In the genomic region with DNA sequence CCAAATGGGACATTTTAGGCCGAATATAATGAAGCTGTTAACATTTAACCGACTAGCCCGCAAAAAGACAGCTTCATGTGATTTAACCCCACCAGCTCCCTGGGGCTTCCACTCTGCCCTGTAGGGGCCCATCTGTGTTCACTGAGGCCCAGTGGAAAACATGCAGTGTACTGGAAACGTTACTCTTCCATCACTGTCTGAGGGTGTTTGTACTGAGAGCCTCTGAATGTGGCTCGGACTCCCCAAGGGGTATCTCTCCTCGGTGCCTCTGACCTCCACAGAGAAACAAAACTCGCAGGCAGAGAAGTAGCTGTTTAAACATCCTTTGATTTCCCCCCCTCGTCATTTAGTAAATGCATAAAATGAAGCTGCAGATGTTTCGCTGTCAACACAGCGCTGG, we compare ENCODE assay signal across 18 mouse cellular contexts.
DNase-seq lines count a peak whose midpoint lies in the region; ATAC-seq and TF ChIP-seq lines count a peak whose summit lies in the region.
"Had no signal": no experiment of that assay in that cellular context is flagged by ENCODE, and none has a peak within 500 bp of the region (broad histone marks: within the 10 kb centered on the region; RNA-seq: fewer than 3 reads in every experiment).

No protein-coding gene starts in this region.

- peak; percentile 80 for DNase-seq in heart, adult 11 months
- DNase-seq in heart, postnatal 10 days, result no peak
- peak; percentile 13 for DNase-seq in kidney, postnatal 14 days
- peak; percentile 42 for DNase-seq in brain, embryonic 14.5 days (ENCODE audit: low read depth)
- no peak for DNase-seq in B cell, adult 2 months
- no peak for DNase-seq in gastrocnemius, adult 8-10 months (ENCODE audit: low spot score in 2 of 2)
- DNase-seq: gastrocnemius, postnatal 36 days; heart, postnatal 14 days; lung, adult 2 months; lung, postnatal 36 days; right cerebral cortex, postnatal 25 days had no signal

- intact Hi-C loops in heart, postnatal 10 days (cut with DNase I), result no loop called here

- H3K36me3 ChIP-seq in kidney, embryonic 14.5 days (ENCODE audit: control insufficient read depth, insufficient read depth, low read length), result no peaks in the 10 kb centered on the region
- no peaks in the 10 kb centered on the region for H3K36me3 ChIP-seq in hindbrain, embryonic 13.5 days
- H3K36me3 ChIP-seq: embryonic facial prominence, embryonic 10.5 days; heart, embryonic 10.5 days; limb, embryonic 10.5 days; midbrain, embryonic 13.5 days had no signal

- no peak overlapping the region for H3K4me3 ChIP-seq in kidney, embryonic 14.5 days (ENCODE audit: low read length)
- no peak overlapping the region for H3K4me3 ChIP-seq in hindbrain, embryonic 13.5 days
- H3K4me3 ChIP-seq: embryonic facial prominence, embryonic 10.5 days; heart, embryonic 10.5 days; limb, embryonic 10.5 days; midbrain, embryonic 13.5 days had no signal

- no peak; the same call in 1 of the 2 replicates for ATAC-seq in kidney, embryonic 14.5 days (ENCODE audit: low FRiP score, low TSS enrichment)
- ATAC-seq in hindbrain, embryonic 13.5 days (ENCODE audit: low FRiP score), result no peak
- ATAC-seq: midbrain, embryonic 13.5 days had no signal

- no peak for TF ChIP-seq CTCF in brain, embryonic 14.5 days (IDR thresholded peaks at IDR 0.05; ENCODE audit: borderline replicate concordance, extremely low read depth, insufficient read depth, insufficient read length)

- peaks cover 8% of the 10 kb centered on the region; the same call in 1 of the 2 replicates for H3K4me1 ChIP-seq in kidney, embryonic 14.5 days (ENCODE audit: control insufficient read depth, insufficient read depth, low read length)
- H3K4me1 ChIP-seq in hindbrain, embryonic 13.5 days (replicated peaks), result peaks cover 32% of the 10 kb centered on the region
- H3K4me1 ChIP-seq: heart, embryonic 10.5 days had no signal

- no peak overlapping the region for H3K27ac ChIP-seq in kidney, embryonic 14.5 days (ENCODE audit: low read depth, low read length)
- peak overlapping the region; percentile 6; the same call in 1 of the 2 replicates for H3K27ac ChIP-seq in hindbrain, embryonic 13.5 days
- H3K27ac ChIP-seq: embryonic facial prominence, embryonic 10.5 days; heart, embryonic 10.5 days; limb, embryonic 10.5 days; midbrain, embryonic 13.5 days had no signal

- TF ChIP-seq POLR2A in brain, embryonic 14.5 days (IDR thresholded peaks at IDR 0.05; ENCODE audit: borderline replicate concordance, extremely low read depth, insufficient read depth, insufficient read length, poor library complexity, severe bottlenecking), result no peak

- WGBS in kidney, embryonic 14.5 days, result 33% methylated on average over 10 of the region's 10 CpGs
- 16% methylated on average over 10 of the region's 10 CpGs for WGBS in hindbrain, embryonic 13.5 days

- no peak overlapping the region for H3K9ac ChIP-seq in kidney, embryonic 14.5 days (ENCODE audit: low read depth, low read length)
- no peak overlapping the region for H3K9ac ChIP-seq in hindbrain, embryonic 13.5 days
- H3K9ac ChIP-seq: midbrain, embryonic 13.5 days had no signal

- H3K4me2 ChIP-seq in kidney, embryonic 14.5 days (replicated peaks; ENCODE audit: low read depth, low read length), result no peak overlapping the region
- no peak overlapping the region for H3K4me2 ChIP-seq in hindbrain, embryonic 13.5 days
- H3K4me2 ChIP-seq: liver, embryonic 11.5 days had no signal

- H3K27me3 ChIP-seq in kidney, embryonic 14.5 days (ENCODE audit: control insufficient read depth, insufficient read depth, low read length), result no peaks in the 10 kb centered on the region
- peaks cover 3% of the 10 kb centered on the region; the same call in 1 of the 2 replicates for H3K27me3 ChIP-seq in hindbrain, embryonic 13.5 days
- H3K27me3 ChIP-seq: midbrain, embryonic 13.5 days had no signal

- H3K9me3 ChIP-seq in kidney, embryonic 14.5 days (ENCODE audit: control insufficient read depth, low read length), result no peaks in the 10 kb centered on the region
- no peaks in the 10 kb centered on the region for H3K9me3 ChIP-seq in hindbrain, embryonic 13.5 days
- H3K9me3 ChIP-seq: embryonic facial prominence, embryonic 10.5 days; heart, embryonic 10.5 days; limb, embryonic 10.5 days; midbrain, embryonic 13.5 days had no signal

Comparison
In these comparisons a context has a peak if more than half of its experiments do, and no peak if none do; other contexts are left out.
1. DNase-seq: peak in heart, adult 11 months (single experiment), kidney, postnatal 14 days (single experiment) and brain, embryonic 14.5 days (single experiment); none in heart, postnatal 10 days (0 of 2), B cell, adult 2 months (0 of 2) and gastrocnemius, adult 8-10 months (0 of 2).